Mouse (Mus musculus) neural tube, embryonic 11.5 days (tissue): ENCODE data around the gene Rnf227. TPM values are rescaled to one million over a fixed set of nuclear protein-coding genes. Genes with fewer than 3 reads are reported as not detected.
"Not testable (repeated sequence)": the region's sequence is repeated elsewhere in the genome, so short reads cannot be mapped to it uniquely, and the experiment has no call there.

Experiments used
- ATAC-seq: fragments of 200-750 bp; cut with Nextera tagmentation; 2 replicates; pipeline ENCODE4 v1.8.0; 2017; ENCODE audit warnings: moderate number of reproducible peaks, mild to moderate bottlenecking, moderate TSS enrichment, moderate library complexity; ENCODE audit not compliant: insufficient read depth, low FRiP score, low TSS enrichment
- DNase-seq: peaks from one replicate; pipeline ENCODE4 v3.0.0-alpha.2; 2015; ENCODE audit warnings: low spot score
- H3K27ac ChIP-seq: fragments of 300-500 bp; sonication (generic); 2 replicates; pipeline ENCODE4 v1.5.1; 2014; ENCODE audit warnings: low read depth, mild to moderate bottlenecking, low read length
- H3K27me3 ChIP-seq: fragments of 300-500 bp; sonication (generic); 2 replicates; pipeline ENCODE4 v1.6.1; 2014; ENCODE audit warnings: mild to moderate bottlenecking, low read length, mixed read lengths; ENCODE audit not compliant: control insufficient read depth, insufficient read depth
- H3K36me3 ChIP-seq: fragments of 300-500 bp; sonication (generic); 2 replicates; pipeline ENCODE4 v1.6.1; 2014; ENCODE audit warnings: mild to moderate bottlenecking, low read length, moderate library complexity, mixed read lengths; ENCODE audit not compliant: control insufficient read depth, insufficient read depth
- H3K4me1 ChIP-seq: fragments of 300-500 bp; sonication (generic); 2 replicates; pipeline ENCODE4 v1.6.1; 2014; ENCODE audit warnings: low read length, mixed read lengths; ENCODE audit not compliant: control insufficient read depth, insufficient read depth
- H3K4me2 ChIP-seq: fragments of 300-500 bp; sonication (generic); 2 replicates; pipeline ENCODE4 v1.6.1; 2014; ENCODE audit warnings: low read depth, mild to moderate bottlenecking, moderate library complexity
- H3K4me3 ChIP-seq: fragments of 300-500 bp; sonication (generic); 2 replicates; pipeline ENCODE4 v1.5.1; 2014; ENCODE audit warnings: low read depth, low read length
- H3K9ac ChIP-seq: fragments of 300-500 bp; sonication (generic); 2 replicates; pipeline ENCODE4 v1.6.1; 2014; ENCODE audit warnings: mild to moderate bottlenecking, low read length
- H3K9me3 ChIP-seq: fragments of 300-500 bp; sonication (generic); 2 replicates; pipeline ENCODE4 v1.6.1; 2016; ENCODE audit warnings: low read length; ENCODE audit not compliant: control insufficient read depth
- WGBS: fragments of 180-500 bp; shearing (Covaris S2); extraction: QIAGEN DNeasy Blood & Tissue Kit; methylation state at CpG from one replicate; pipeline ENCODE4 v1.1.7; 2014; 5-methylcytosine and 5-hydroxymethylcytosine counted together
- polyA plus RNA-seq: library from polyadenylated mRNA; unstranded; fragments of >200 nt; fragmentation: Nextera tagmentation; extraction: Ambion mirVana; gene quantifications from 2 replicates; pipeline ENCODE4 v1.2.1, GENCODE M21; 2014

The Rnf227 gene
- polyA plus RNA-seq, 1 experiment from 2014 or later: 28.8 TPM

GRCm38 (mm10) chr11:69311266-69311665 is 29.0 kb upstream of the Rnf227 start:
- Histone ChIP-seq H3K9me3 (no peaks in the 10 kb centered on the region), H3K36me3 (peaks cover 17% of the 10 kb centered on the region), H3K4me2 (no peak overlapping the region), H3K4me3 (no peak overlapping the region), H3K4me1 (no peaks in the 10 kb centered on the region), H3K27me3 (no peaks in the 10 kb centered on the region), H3K9ac (no peak overlapping the region), H3K27ac (no peak overlapping the region)
- DNase-seq (no peak), ATAC-seq (no peak)
- WGBS: 91% methylated on average over 7 of the region's 7 CpGs

- H3K9me3 ChIP-seq: no peaks in the 10 kb centered on the region
- H3K27me3 ChIP-seq: no peaks in the 10 kb centered on the region
- H3K27ac ChIP-seq: no peak overlapping the region
- peaks cover 11% of the 10 kb centered on the region; the same call in 1 of the 2 replicates for H3K36me3 ChIP-seq
- ATAC-seq (no peak), DNase-seq (no peak)
- no peak overlapping the region for H3K4me3 ChIP-seq
- no peaks in the 10 kb centered on the region for H3K4me1 ChIP-seq
- no peak overlapping the region for H3K4me2 ChIP-seq
- H3K9ac ChIP-seq: no peak overlapping the region
- 98% methylated on average over 6 of the region's 6 CpGs for WGBS
Measured at GRCm38 (mm10) chr11:69316361-69316760, 23.9 kb upstream of the Rnf227 start.

GRCm38 (mm10) chr11:69318000-69318399 is 22.3 kb upstream of the Rnf227 start:
- not testable (repeated sequence) for H3K4me3 ChIP-seq, H3K4me2 ChIP-seq, H3K27ac ChIP-seq, H3K9ac ChIP-seq, H3K27me3 ChIP-seq, H3K9me3 ChIP-seq, ATAC-seq, DNase-seq
- Histone ChIP-seq H3K36me3 (peaks cover 11% of the 10 kb centered on the region; the same call in 1 of the 2 replicates), H3K4me1 (peaks cover 10% of the 10 kb centered on the region)
- WGBS: 90% methylated on average over 3 of the region's 3 CpGs

- ATAC-seq: no peak
- Histone ChIP-seq H3K4me2 (no peak overlapping the region), H3K4me3 (no peak overlapping the region)
Measured at GRCm38 (mm10) chr11:69321580-69321979, 18.7 kb upstream of the Rnf227 start.

GRCm38 (mm10) chr11:69322010-69322409 is 18.3 kb upstream of the Rnf227 start:
- peak overlapping the region; percentile 86 for H3K9ac ChIP-seq
- 75% methylated on average over 6 of the region's 6 CpGs for WGBS
- 0 out of 2 replicates have a peak overlapping the region, but pooled peaks have one; percentile 61 for H3K4me3 ChIP-seq

More at GRCm38 (mm10) chr11:69321580-69321979, 18.7 kb upstream of the Rnf227 start:
- no peak for DNase-seq
- H3K4me1 ChIP-seq: peaks cover 26% of the 10 kb centered on the region
- H3K27me3 ChIP-seq: peaks cover 2% of the 10 kb centered on the region
- no peak overlapping the region for H3K27ac ChIP-seq
- H3K36me3 ChIP-seq: peaks cover 3% of the 10 kb centered on the region; the same call in 1 of the 2 replicates
- H3K9ac ChIP-seq: no peak overlapping the region
- H3K9me3 ChIP-seq: no peaks in the 10 kb centered on the region
- 96% methylated on average over 6 of the region's 6 CpGs for WGBS

GRCm38 (mm10) chr11:69322693-69323471 is 17.4 kb upstream of the Rnf227 start:
- Histone ChIP-seq H3K4me2 (peak overlapping the region; percentile 70), H3K27ac (peak overlapping the region; percentile 74; the same call in 1 of the 2 replicates), H3K9ac (peak overlapping the region; percentile 86), H3K4me1 (peaks cover 27% of the 10 kb centered on the region), H3K36me3 (no peaks in the 10 kb centered on the region), H3K27me3 (peaks cover 15% of the 10 kb centered on the region), H3K9me3 (no peaks in the 10 kb centered on the region), H3K4me3 (peak overlapping the region; percentile 61)
- DNase-seq (no peak), ATAC-seq (no peak)
- WGBS: 30% methylated on average over 18 of the region's 18 CpGs

More at GRCm38 (mm10) chr11:69322010-69322409, 18.3 kb upstream of the Rnf227 start:
- Histone ChIP-seq H3K9me3 (no peaks in the 10 kb centered on the region), H3K27ac (no peak overlapping the region), H3K4me2 (peak overlapping the region; percentile 70), H3K4me1 (peaks cover 27% of the 10 kb centered on the region), H3K36me3 (peaks cover 3% of the 10 kb centered on the region; the same call in 1 of the 2 replicates), H3K27me3 (peaks cover 6% of the 10 kb centered on the region)
- DNase-seq (no peak), ATAC-seq (no peak)

GRCm38 (mm10) chr11:69323667-69324111 is 16.6 kb upstream of the Rnf227 start, which contains the start of the genes Cntrob and Trappc1:
TSS of gene Cntrob (minus strand) at chr11:69323775.
TSS of gene Trappc1 (plus strand) at chr11:69323980.
- Histone ChIP-seq H3K4me2 (peak within 1 kb of the TSS; percentile 76), H3K4me1 (peaks cover 27% of the 10 kb centered on the region), H3K27ac (peak within 1 kb of the TSS; percentile 74), H3K27me3 (peaks cover 19% of the 10 kb centered on the region), H3K36me3 (no peaks in the 10 kb centered on the region), H3K9me3 (no peaks in the 10 kb centered on the region), H3K9ac (peak within 1 kb of the TSS; percentile 86), H3K4me3 (peak within 1 kb of the TSS; percentile 61)
- DNase-seq (peak; percentile 98), ATAC-seq (peak; percentile 91)
- WGBS: under 1% methylated on average over 30 of the region's 30 CpGs

- ATAC-seq: no peak
Measured at GRCm38 (mm10) chr11:69324749-69325148, 15.5 kb upstream of the Rnf227 start.

More at GRCm38 (mm10) chr11:69324749-69325148, 15.5 kb upstream of the Rnf227 start:
- 78% methylated on average over 6 of the region's 6 CpGs for WGBS
- no peak overlapping the region for H3K27ac ChIP-seq
- no peaks in the 10 kb centered on the region for H3K9me3 ChIP-seq
- peaks cover 27% of the 10 kb centered on the region for H3K4me1 ChIP-seq
- H3K9ac ChIP-seq: no peak overlapping the region
- H3K4me2 ChIP-seq: peak overlapping the region; percentile 76
- H3K4me3 ChIP-seq: no peak overlapping the region; the same call in 1 of the 2 replicates
- peaks cover 19% of the 10 kb centered on the region for H3K27me3 ChIP-seq
- H3K36me3 ChIP-seq: no peaks in the 10 kb centered on the region
- no peak for DNase-seq
